Mouse (Mus musculus) megakaryocyte, adult 5-6 weeks (primary cell): Measurements from ENCODE around the gene Psma1. TPM values are rescaled to one million over a fixed set of nuclear protein-coding genes. Genes with fewer than 3 reads are reported as not detected.
A peak's percentile ranks its signal among the peaks of the same experiment; 100 is the strongest.

Experiments
- ATAC-seq: 2 replicates; pipeline ENCODE4 v1.8.0; 2016; ENCODE audit warnings: mild to moderate bottlenecking, inconsistent platforms; ENCODE audit not compliant: poor library complexity, severe bottlenecking
- total RNA-seq, 2 experiments: library from RNA; stranded (forward) in 1 of 2; stranded (reverse) in 1 of 2; fragments of 153-499, 151-499 nt in 1 of 2; fragments of 221-1000, 200-1000 nt in 1 of 2; gene quantifications; 2 replicates each; pipeline versions ENCODE4 v1.2.3 to v1.2.4; 2015 to 2017

The Psma1 gene
- total RNA-seq (2015) (322 and 367 TPM in 2 replicates), total RNA-seq (2017) (252 and 280 TPM in 2 replicates)

DNA sequence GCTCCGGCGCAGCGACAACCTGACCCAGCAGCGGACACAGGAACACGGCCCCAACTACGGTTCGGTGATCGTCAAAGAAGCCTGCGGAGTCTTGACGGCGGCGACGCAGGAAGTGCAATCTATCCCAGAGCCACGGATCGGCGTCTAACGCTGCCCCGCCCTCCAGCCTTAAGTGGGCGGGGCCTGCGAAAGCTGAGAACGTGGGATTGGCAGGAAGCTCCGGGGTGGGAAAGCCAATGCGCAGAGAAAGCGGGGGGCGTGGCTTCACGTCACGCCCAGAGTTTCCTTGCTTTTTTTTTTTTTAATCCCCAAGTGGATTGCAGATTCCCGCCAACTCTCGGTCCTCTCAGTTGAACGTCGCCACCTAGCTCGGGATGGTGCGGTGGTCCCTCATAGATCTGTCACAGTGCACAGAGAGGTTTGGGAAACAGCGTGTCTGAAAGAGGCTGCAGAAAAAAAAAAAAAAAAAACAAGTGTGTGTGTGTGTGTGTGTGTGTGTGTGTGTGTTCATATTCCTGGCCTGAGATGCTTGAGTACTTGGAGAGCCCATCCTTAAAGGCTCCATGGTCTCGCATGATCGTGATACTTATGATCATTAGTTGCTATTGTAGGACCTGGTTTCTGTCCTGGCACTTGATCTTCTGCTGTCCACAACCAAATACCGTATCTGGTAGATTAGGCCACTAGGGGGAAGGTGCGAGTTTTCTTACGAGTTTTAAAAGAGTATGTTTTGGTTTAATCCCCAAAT is at the start of gene Psma1:
Gene Psma1 (minus strand): TSS at position 114 of the 748 bp plus-strand sequence.
- ATAC-seq, result peak; percentile 93

DNA sequence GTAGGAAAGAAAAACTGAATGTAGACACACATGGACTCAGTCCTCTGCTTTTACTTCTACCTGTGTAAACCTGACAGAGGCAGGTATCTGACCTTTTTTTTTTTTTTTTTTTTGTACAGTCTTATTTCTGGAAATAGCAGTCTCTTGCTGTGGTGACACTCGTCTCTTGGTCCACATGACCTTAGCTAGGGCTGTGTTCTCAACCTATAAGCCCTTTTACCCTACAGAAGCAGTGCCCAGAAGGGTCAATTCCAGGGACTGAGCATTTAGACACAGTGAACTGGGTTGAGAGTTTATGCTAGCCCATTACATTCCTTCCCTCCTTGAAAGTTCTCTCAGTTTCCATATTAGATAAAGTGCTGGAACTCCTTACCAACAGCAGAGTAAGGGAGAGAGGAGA is 47.6 kb upstream of the Psma1 start:
- ATAC-seq, result no peak

DNA sequence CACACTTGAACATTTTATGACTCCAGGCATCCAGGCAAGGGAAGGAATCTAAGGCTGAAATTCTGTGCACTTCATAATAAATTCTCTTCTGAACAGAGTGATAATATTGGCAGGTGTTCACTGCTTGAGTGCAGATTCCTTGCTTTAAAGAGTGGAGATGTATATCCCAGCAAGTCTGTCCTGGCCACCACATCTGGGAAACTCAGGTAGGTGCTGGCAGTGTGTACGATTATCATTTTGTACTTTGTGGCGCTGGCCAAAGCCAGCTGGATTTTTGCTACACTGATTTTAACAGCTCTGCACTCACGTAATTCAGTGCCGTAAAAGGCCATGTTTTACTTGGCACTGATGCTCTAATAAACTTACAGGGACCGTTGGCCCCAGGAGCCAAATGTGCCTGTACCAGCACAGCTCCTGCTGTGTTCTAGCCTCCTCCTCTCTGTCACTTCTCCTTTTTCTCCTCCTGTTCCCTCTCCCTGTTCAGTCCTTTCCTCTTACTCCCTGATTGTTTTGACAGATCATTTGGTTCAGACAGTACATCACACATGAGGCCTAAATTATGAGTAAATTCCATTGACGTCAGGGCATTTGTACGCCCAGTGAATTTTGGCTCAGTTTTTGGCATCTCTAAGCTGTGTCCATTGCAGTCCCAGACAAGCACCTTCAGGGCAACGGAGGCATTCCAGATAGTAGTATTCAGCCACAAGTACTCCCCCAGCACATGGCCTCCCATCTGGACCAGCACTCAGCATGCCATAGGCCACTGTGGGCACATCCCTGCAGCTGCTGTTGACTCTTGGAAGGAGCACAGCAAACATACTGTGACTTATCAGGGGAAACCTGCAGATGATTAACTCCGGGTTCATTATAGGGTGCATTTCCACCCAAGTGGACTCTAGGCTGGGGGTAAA is 46.9 kb upstream of the Psma1 start:
- peak; percentile 36; the same call in 1 of the 2 replicates for ATAC-seq

DNA sequence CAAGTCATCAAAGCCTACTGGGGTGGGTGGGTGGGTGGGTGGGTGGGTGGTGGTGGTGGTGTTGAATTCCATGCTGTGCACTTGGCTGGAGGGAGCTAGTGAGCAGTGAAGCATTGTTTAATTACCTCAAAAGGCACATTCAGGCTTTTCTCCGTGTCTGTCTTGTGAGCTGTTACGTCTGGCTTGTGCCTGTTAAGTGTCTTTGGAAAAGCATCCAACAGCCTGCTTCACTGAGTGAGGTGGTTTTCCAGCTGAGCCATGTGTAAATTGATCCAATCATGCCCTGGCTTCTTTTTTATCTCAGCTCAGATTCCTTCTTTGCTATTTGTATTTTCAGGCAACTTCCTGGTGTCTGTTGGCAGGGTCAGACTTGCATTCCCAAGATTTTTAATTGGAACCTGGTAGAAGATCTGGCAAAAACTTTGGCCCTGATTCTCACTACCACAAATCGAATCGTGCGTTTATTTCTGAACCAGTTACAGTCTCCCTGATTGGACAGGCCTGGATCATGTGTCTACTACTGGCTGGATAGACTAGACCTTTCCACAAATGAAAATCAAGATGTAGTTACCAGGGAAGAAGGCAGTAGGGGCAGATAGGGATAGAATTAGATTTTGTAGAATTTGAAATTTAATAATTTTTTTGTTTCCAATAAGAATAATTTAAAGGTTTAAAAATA is 45.9 kb upstream of the Psma1 start:
- ATAC-seq, result no peak

DNA sequence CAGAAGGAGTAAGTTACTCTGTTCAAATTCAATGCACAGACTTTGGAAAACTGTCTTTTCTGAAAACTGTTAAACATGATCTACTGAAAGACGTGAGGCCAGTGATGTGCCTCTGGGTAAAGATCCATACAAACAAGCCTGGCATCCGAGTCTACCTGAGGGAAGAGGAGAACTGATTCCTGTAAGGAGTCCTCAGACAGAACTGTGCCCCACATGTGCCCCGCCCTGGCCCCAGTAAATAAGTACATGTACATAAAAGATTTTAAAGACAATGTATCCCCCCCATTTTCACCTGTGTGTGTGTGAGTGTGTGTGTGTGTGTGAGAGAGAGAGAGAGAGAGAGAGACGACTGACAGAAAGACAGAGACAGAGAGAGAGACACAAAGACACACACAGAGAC is 42.0 kb upstream of the Psma1 start:
- ATAC-seq, result no peak

DNA sequence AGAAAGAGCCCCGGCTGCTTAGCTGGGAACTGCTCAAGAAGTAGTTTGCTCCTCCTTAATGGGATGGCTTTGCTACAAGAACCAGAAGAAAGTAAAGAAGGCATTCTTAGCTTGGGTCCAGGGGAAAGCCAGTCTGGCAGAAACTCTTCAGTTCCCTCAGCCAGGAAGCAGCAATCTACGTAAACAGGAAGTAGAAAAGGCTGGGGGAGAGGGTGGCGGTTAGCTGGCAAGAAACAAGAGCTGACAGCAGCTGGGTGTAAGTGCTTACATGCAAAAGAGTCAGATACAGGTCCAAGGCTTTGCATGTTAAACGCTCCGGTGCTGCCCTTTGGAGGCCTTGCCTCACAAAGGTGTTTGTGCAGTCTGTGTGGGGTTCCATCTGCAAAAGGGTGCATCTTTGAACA is 41.5 kb upstream of the Psma1 start:
- peak; percentile 82 for ATAC-seq

DNA sequence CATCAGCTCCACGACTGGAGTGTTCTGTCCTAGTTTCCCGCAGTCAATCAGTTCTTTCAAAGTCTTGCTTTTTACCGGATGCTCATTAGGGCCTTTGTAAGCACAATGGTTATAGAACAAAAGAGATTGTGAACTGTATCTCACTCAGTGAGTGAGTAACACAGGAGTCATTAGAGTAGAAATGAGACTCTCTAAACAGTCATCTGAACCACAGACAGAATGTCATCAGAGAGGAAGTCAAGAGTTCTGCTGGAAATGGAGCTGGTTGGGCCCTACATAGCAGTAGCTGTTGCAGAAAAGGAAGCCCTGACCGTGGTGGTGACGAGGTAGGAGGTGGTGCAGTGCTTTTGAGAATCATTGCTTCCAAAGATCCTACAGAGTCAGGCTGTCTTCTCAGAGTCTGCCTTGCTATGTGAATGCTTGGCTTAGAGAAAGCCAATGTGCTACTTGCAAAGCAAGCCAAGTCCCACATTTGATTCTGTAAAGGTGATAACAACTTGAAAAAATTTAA is 40.5 kb upstream of the Psma1 start:
- peak; percentile 81 for ATAC-seq

DNA sequence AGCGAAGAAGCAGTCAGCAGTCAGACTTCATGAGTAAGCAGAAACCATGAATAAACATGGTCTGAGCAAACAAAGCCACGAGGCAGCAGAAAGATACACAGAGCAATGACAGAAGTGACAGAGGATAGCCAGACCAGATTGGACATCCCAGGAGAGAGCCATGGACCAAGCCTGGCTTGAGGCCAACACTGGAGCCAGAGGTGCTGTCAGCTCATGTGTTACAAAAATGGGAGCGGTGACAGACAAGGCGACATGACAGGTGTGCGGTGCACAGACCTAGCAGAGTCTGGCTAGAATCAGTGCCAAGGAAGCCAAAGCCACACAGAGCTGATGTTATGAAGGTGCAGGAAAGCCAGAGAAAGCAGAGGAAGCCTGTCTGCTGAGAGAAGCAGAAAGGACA is 35.3 kb upstream of the Psma1 start:
- ATAC-seq, result no peak

DNA sequence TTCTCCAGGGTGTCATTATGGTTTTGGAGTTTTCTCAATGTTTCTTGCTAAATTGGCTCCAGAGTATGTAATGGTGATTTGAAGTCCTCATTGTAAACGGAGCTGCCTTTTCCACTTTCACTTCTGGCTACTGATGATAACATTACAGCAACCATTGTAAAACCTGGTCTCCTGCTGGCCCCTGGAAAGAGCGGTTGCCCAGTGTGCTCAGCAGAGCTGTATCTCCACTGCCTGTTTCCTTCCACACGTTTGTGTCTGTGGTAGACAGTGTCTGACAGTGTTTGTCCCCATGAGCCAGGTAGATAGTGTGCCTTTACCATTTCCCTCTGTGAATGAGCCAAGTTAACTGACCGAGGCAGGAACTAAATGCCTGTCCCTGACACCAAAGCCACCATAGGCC is 33.1 kb upstream of the Psma1 start:
- ATAC-seq, result peak; percentile 16; the same call in 1 of the 2 replicates

DNA sequence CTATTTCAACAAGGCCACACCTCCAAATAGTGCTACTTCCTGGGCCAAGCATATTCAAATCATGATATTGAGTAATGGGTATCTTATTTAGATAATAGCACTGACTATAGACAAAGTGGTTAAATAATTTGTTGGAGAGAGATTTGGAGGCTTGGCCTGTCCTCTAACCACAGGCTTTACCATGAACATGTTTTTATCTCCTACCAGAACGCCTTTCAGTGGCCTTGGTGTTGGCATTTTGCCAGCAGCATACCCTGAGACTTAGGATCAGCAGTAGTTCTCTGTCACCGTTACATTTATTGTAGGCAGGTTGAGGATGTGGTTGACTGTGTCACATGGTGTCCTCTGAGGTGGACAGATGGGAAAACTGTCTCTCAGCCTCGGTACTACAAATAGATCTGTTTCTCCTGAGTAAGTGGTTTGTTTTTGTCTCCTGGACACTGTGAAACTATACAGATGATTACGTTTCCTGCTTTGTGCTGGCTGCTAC is 25.4 kb upstream of the Psma1 start:
- ATAC-seq, result peak; percentile 62

DNA sequence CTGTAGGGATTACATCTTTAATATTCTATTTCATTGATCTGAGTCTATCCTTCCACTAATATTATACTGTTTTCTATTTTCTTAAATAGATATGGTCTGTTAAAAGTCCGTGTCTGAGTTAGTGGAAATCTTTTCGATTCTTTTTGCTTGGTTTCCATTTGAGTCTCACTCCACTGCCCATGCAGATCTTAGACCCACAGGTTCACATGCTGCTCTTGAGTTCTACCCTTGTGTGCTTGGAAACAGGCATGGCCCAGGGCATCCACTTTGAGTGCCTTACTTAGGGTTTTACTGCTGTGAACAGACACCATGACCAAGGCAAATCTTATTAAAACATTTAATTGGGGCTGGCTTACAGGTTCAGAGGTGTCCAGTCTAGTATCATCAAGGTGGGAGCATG is 24.9 kb upstream of the Psma1 start:
- ATAC-seq, result no peak

DNA sequence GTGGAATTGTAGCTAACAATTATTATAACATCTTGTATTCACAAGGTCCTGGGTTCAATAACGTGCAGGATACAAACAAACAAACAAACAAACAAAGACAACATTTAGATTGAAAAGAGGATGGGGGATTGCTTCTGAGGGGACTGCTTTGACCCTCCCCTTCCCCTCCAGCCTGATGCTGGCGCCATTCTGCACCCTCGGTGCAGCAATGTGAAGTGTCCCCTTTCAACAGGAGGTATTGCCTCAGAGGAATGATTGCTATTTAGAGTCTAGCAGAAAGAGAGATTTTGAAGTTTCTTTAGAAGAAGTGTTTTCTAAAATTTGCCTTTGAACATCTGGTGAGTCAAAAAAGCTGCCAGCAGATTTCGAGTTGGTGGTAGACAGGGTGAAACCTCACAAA is 23.3 kb upstream of the Psma1 start:
- no peak for ATAC-seq

DNA sequence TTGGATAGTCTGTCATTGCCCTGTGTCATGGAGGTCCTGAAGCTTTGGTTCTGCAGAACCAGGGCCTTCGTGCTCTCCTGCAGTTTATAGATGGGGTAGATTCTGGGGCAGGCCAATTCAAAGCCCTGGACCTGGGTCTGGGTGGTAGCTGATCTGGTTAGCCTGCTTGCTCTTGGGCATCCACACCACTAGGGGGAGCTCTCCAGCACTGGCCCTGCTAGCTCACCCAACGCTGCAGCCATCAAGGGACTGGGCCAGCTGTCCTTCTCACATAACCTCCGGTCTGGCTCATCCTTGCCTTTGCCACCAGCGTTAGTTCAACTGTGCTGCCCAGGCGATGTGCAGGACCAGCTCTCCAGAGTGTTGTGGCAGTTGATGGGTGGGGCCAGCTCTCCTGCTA is 18.8 kb upstream of the Psma1 start:
- no peak for ATAC-seq

DNA sequence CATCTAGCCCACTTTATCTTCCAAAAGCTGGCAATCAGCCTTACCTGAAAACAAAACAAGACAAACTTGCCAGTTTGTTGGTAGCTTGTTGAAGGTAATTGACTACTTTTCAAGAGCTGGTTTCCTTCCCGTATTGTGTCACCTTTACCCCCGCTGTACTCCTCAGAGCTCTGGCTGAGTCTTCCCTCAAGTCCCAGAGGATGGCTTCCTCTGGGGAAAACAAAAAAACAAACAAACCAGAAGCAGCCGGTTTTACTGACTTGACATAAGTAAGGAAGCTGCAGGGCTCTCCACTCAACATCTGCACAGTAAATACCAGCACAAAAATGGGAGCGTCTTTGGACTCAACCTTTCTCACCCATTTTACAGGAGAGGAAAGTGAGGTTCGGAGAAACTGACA is 18.0 kb upstream of the Psma1 start:
- no peak for ATAC-seq

DNA sequence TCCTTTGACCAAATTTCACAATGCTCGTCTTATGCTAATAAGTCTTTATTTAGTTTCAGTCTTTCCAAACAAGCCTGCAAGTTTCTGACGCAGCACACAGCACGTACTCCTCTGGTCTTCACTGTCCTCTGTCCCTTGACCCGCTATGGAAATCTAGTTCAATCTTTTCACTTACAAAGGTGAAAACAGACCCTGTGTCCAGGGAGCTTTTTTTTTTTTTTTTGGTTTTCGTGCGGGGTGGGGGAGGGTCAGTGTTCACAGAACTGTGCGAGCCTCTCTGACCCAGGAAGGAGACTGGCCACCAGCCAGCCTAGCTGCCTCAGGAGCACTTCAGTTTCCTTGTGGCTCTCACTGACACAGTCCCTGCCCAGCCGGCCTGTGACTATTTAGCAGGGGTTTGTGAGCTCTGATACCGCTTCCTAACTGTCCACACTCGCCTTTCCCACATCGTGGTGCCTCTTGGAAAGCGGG is 16.6 kb upstream of the Psma1 start:
- peak; percentile 71 for ATAC-seq

DNA sequence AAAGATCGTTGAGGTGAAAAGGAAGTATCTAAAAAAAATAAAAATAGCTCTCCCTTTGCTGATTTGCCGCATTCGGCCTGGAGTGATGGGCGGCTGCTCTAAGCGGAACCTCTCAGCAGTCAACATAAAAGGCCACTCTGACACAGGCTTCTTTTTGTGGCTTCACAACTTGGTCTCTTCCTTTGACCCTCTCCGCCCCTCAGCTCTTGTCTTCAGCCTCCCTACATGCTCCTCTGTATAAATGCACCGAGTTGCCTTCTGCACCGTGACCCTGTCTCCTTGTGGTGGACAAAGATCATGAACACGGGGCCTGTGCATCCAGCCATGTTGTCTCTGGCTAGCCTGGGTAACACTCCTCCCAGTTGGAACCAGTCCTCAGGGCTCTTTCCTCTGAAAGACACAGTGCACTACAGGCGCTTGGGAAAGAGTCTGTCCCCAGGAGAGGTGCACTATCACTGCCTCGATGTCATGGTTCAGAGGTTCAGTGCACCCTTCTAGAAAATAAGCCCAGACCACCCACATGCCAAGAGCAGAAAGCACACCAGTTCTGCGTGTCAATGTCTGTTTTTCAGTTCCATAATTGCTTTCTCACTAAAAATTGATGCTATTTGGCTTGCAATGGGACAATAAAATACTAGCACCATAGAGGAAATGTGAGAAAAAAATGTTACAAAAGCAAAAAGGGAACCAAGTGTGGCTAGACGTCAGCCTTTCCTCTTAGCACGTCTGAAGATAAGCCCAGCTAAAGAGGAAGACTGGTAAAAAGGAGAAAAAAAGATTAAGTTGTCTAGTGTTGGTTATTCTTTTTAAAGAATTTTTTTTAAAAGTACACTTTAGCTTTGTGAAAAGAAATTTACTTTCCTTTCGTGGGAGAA is 15.8 kb upstream of the Psma1 start:
- ATAC-seq, result peak; percentile 70

DNA sequence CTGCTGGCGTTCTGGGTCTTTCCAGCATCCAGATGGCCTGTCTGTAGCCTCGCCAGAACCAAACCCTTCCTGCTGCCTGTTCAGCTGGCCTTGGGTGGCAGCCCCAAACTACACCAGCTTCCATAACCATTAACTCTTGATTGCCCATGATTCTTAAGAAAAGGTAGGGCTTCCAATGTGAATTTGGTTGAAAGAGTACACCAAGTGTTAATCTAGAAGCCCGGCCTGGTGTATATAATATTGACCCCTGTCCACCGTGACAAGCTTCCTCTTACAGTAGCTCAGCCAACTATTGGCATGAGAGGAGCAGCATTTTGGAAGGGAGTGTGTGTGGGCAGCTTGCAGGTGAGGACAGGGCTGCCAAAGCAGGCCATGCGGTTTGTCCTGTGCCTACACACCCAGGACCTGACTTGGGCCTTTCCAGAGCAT is 14.2 kb upstream of the Psma1 start:
- ATAC-seq, result no peak

DNA sequence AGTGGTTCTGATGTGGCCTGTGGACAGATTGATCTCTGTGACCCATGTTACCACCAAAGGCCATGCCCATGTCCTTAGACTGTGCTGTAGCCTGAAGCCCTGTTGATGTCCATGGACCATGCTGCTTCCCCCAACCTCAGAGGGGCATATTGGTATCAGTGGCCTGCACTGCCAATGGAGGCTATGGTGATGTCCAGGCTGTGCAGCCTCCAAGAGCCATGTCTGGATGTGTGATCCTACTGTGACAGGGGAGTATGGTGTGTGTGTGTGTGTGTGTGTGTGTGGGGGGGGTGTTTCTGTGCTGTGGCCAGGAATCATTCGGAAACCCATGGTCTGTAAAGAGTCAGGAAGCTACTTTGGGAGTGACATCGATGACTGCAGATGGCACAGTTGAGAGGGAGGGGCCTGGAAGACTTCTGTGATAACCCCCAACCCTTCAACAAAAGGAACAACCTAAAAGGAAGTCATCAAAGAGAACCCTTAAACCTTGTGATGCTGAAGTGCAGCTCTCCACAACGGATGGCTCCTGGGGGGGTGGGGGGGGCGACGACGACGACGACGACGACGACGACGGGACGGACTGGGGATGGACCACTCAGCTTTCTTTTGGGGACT is 8.5 kb upstream of the Psma1 start:
- no peak for ATAC-seq

DNA sequence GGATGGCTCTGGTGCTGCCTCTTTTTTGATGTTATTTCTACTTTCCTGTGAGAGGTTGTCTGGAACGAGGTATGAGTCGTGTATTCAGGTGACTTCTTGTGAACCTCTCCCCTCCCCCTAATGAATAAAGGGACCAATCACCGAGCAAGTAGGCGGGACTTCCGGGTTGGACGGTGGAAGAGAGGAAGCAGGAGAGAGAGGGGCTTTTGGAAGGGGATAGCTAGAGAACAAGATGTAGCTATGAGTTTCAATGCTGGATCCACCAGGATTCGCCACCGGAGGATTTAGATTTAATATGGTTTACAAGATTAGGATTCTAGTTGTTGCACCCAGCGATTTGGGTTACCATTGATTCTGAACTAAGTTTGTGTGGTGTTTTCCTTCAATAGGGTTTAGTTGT is 7.1 kb upstream of the Psma1 start:
- no peak for ATAC-seq
